Mouse (Mus musculus) liver, embryonic 14.5 days (tissue): ENCODE data around the gene Ago4. TPM values are rescaled to one million over a fixed set of nuclear protein-coding genes. Genes with fewer than 3 reads are reported as not detected.

Source experiments
- ATAC-seq: fragments of 200-750 bp; cut with Nextera tagmentation; 2 replicates; pipeline ENCODE4 v1.8.0; 2017; ENCODE audit warnings: moderate number of reproducible peaks, mild to moderate bottlenecking, moderate library complexity; ENCODE audit not compliant: insufficient read depth
- DNase-seq, 3 experiments: peaks; one replicate each; pipeline ENCODE4 v3.0.0-alpha.2; 2012 to 2013; ENCODE audit warnings: low read depth in 3 of 3, low spot score in 3 of 3
- H3K27ac ChIP-seq: fragments of 300-500 bp; sonication (generic); 2 replicates; pipeline ENCODE4 v1.5.1; 2014; ENCODE audit warnings: moderate library complexity, mild to moderate bottlenecking, control low read depth, inconsistent platforms
- H3K27me3 ChIP-seq: fragments of 300-500 bp; sonication (generic); 2 replicates; pipeline ENCODE4 v1.6.1; 2014; ENCODE audit warnings: mild to moderate bottlenecking, low read length, moderate library complexity; ENCODE audit not compliant: control insufficient read depth, insufficient read depth
- H3K36me3 ChIP-seq: fragments of 300-500 bp; sonication (generic); replicated peaks from 2 replicates; pipeline ENCODE4 v1.6.1; 2014; ENCODE audit warnings: low read depth; ENCODE audit not compliant: control insufficient read depth, insufficient read depth
- H3K4me1 ChIP-seq, 2 experiments: fragments of 200-500 bp in 1 of 2; fragments of 300-500 bp in 1 of 2; sonication (generic) in 1 of 2; replicated peaks; 2 replicates each; pipeline ENCODE4 v1.6.1; 2012 to 2014; ENCODE audit warnings: antibody characterized with exemption in 1 of 2, inconsistent platforms in 1 of 2, low read length in 1 of 2; ENCODE audit not compliant: control insufficient read depth in 2 of 2, insufficient read depth in 2 of 2
- H3K4me2 ChIP-seq: fragments of 300-500 bp; sonication (generic); 2 replicates; pipeline ENCODE4 v1.6.1; 2014; ENCODE audit warnings: low read depth, mild to moderate bottlenecking, control low read depth, moderate library complexity
- H3K4me3 ChIP-seq, 2 experiments: fragments of 200-500 bp in 1 of 2; fragments of 300-500 bp in 1 of 2; sonication (generic) in 1 of 2; 2 replicates each; pipeline ENCODE4 v1.5.1; 2012 to 2014; ENCODE audit warnings: low read depth in 2 of 2, low read length in 2 of 2, mild to moderate bottlenecking in 2 of 2, control low read depth in 1 of 2, inconsistent platforms in 1 of 2, moderate library complexity in 1 of 2; ENCODE audit not compliant: insufficient read depth in 1 of 2
- H3K9ac ChIP-seq: fragments of 300-500 bp; sonication (generic); replicated peaks from 2 replicates; pipeline ENCODE4 v1.6.1; 2014; ENCODE audit warnings: mild to moderate bottlenecking, control low read depth, moderate library complexity
- H3K9me3 ChIP-seq: fragments of 300-500 bp; sonication (generic); 2 replicates; pipeline ENCODE4 v1.6.1; 2016; ENCODE audit warnings: low read length, mixed read lengths; ENCODE audit not compliant: control insufficient read depth
- CTCF ChIP-seq: IDR thresholded peaks from 2 replicates; pipeline ENCODE4 v1.5.1; 2016; ENCODE audit warnings: antibody characterized with exemption, low read depth, control low read depth
- EP300 ChIP-seq: IDR thresholded peaks from 2 replicates; pipeline ENCODE4 v1.6.1; 2016; ENCODE audit warnings: antibody characterized with exemption, low read depth
- WGBS: fragments of 180-500 bp; shearing (Covaris S2); extraction: QIAGEN DNeasy Blood & Tissue Kit; methylation state at CpG from one replicate; pipeline ENCODE4 v1.1.7; 2014; ENCODE audit not compliant: insufficient replicate concordance; 5-methylcytosine and 5-hydroxymethylcytosine counted together
- polyA plus RNA-seq, 2 experiments: library from polyadenylated mRNA; depleted of rRNA in 1 of 2; stranded (reverse) in 1 of 2; unstranded in 1 of 2; fragments of >200 nt; fragmentation: Nextera tagmentation in 1 of 2; extraction: Ambion mirVana in 1 of 2; gene quantifications; 2 replicates each; pipeline versions ENCODE4 v1.2.1 to v1.2.3; 2012 to 2014

Ago4 gene
- polyA plus RNA-seq, 2 experiments = 0.17 to 0.20 TPM

GRCm38 (mm10) chr4:126553105-126553504 lies 19.8 kb upstream of the Ago4 start:
- Histone ChIP-seq H3K4me3 (no peak overlapping the region), H3K4me2 (no peak overlapping the region), H3K9ac (no peak overlapping the region), H3K36me3 (no peaks in the 10 kb centered on the region), H3K27ac (no peak overlapping the region), H3K27me3 (no peaks in the 10 kb centered on the region), H3K4me1 (peaks cover 6 to 10% of the 10 kb centered on the region in 2 experiments), H3K9me3 (no peaks in the 10 kb centered on the region)
- DNase-seq (no peak), ATAC-seq (no peak)
- TF ChIP-seq CTCF (no peak), EP300 (no peak)
- 55% methylated on average over 8 of the region's 8 CpGs for WGBS

- peaks cover 6 to 10% of the 10 kb centered on the region in 2 experiments for H3K4me1 ChIP-seq
- no peak overlapping the region for H3K4me3 ChIP-seq
- 73% methylated on average over 7 of the region's 7 CpGs for WGBS
- H3K27me3 ChIP-seq = no peaks in the 10 kb centered on the region
- H3K9ac ChIP-seq = no peak overlapping the region
- TF ChIP-seq EP300 = no peak
- no peak for TF ChIP-seq CTCF
- H3K36me3 ChIP-seq = no peaks in the 10 kb centered on the region
- no peak for ATAC-seq
- DNase-seq = no peak
- H3K9me3 ChIP-seq = no peaks in the 10 kb centered on the region
- no peak overlapping the region for H3K4me2 ChIP-seq
- H3K27ac ChIP-seq = no peak overlapping the region
Measured at GRCm38 (mm10) chr4:126552136-126552535, 18.9 kb upstream of the Ago4 start.

- Histone ChIP-seq H3K4me3 (no peak overlapping the region), H3K36me3 (no peaks in the 10 kb centered on the region), H3K4me1 (no peaks in the 10 kb centered on the region), H3K4me2 (no peak overlapping the region), H3K9ac (no peak overlapping the region), H3K9me3 (no peaks in the 10 kb centered on the region), H3K27me3 (no peaks in the 10 kb centered on the region), H3K27ac (no peak overlapping the region)
- no peak for ATAC-seq
- no peak for DNase-seq
- no peak for TF ChIP-seq CTCF
- no peak for TF ChIP-seq EP300
- 67% methylated on average over 2 of the region's 2 CpGs for WGBS
Measured at GRCm38 (mm10) chr4:126546183-126546582, 12.9 kb upstream of the Ago4 start.

- no peak for DNase-seq
- no peak overlapping the region for H3K9ac ChIP-seq
- no peak for ATAC-seq
- H3K27ac ChIP-seq = no peak overlapping the region
- TF ChIP-seq CTCF (no peak), EP300 (no peak)
- no peaks in the 10 kb centered on the region for H3K4me1 ChIP-seq
- no peak overlapping the region for H3K4me3 ChIP-seq
- no peak overlapping the region for H3K4me2 ChIP-seq
- H3K36me3 ChIP-seq = no peaks in the 10 kb centered on the region
- 50% methylated on average over 7 of the region's 7 CpGs for WGBS
- no peaks in the 10 kb centered on the region for H3K27me3 ChIP-seq
- no peaks in the 10 kb centered on the region for H3K9me3 ChIP-seq
Measured at GRCm38 (mm10) chr4:126545703-126546102, 12.4 kb upstream of the Ago4 start.

GRCm38 (mm10) chr4:126545016-126545415 lies 11.7 kb upstream of the Ago4 start:
- no peak overlapping the region for H3K4me3 ChIP-seq
- no peak overlapping the region for H3K27ac ChIP-seq

More at GRCm38 (mm10) chr4:126545016-126545415, 11.7 kb upstream of the Ago4 start:
- Histone ChIP-seq H3K36me3 (no peaks in the 10 kb centered on the region), H3K4me1 (no peaks in the 10 kb centered on the region), H3K4me2 (no peak overlapping the region), H3K27me3 (no peaks in the 10 kb centered on the region), H3K9me3 (no peaks in the 10 kb centered on the region), H3K9ac (no peak overlapping the region)
- WGBS = 57% methylated on average over 1 of the region's 1 CpGs
- DNase-seq (no peak), ATAC-seq (no peak)
- no peak for TF ChIP-seq CTCF
- TF ChIP-seq EP300 = no peak
